Mouse (Mus musculus): ENCODE results near the gene Kcnj12.

- TF ChIP-seq POLR2AphosphoS2 (IDR thresholded peaks at IDR 0.05; ENCODE audit: insufficient read length, low read depth) (no peak), POLR2A (IDR thresholded peaks at IDR 0.05; ENCODE audit: insufficient read length, low read depth) (no peak), MAX (IDR thresholded peaks at IDR 0.05; ENCODE audit: low read depth) (no peak), USF1 (IDR thresholded peaks at IDR 0.05; ENCODE audit: low read depth) (no peak), REST (IDR thresholded peaks at IDR 0.05; ENCODE audit: insufficient read depth, insufficient read length) (no peak), MYOG (IDR thresholded peaks at IDR 0.05; ENCODE audit: control insufficient read depth in 1 of 3, insufficient read depth in 1 of 3, insufficient read length in 2 of 3, low read depth in 2 of 3) (no peak), TCF12 (IDR thresholded peaks at IDR 0.05; ENCODE audit: insufficient read depth, poor library complexity, severe bottlenecking) (no peak), E2F4 (IDR thresholded peaks at IDR 0.05; ENCODE audit: insufficient read depth) (no peak), TCF3 (IDR thresholded peaks at IDR 0.05; ENCODE audit: insufficient read length, low read depth) (no peak), SRF (IDR thresholded peaks at IDR 0.05; ENCODE audit: control insufficient read depth, insufficient read length, low read depth) (no peak), CEBPB (IDR thresholded peaks at IDR 0.05; ENCODE audit: insufficient read depth, poor library complexity, severe bottlenecking) (no peak)
Observed at GRCm38 (mm10) chr11:61119996-61120583, 97.7 kb downstream of the Kcnj12 start.
